Mouse (Mus musculus) brain, embryonic 14.5 days (tissue): Measurements from ENCODE around the gene Rhd. TPM values are rescaled to one million over a fixed set of nuclear protein-coding genes. Genes with fewer than 3 reads are reported as not detected.

Source experiments
- DNase-seq: peaks from one replicate; pipeline ENCODE4 v3.0.0-alpha.2; 2011; ENCODE audit warnings: low read depth
- CTCF ChIP-seq: fragments of 200-500 bp; IDR thresholded peaks from 2 replicates; pipeline ENCODE4 v1.5.1; 2012; ENCODE audit warnings: inconsistent platforms, mild to moderate bottlenecking, moderate library complexity, borderline replicate concordance; ENCODE audit not compliant: insufficient read depth, insufficient read length; ENCODE audit errors: extremely low read depth
- POLR2A ChIP-seq: fragments of 200-500 bp; IDR thresholded peaks from 2 replicates; pipeline ENCODE4 v1.6.1; 2012; ENCODE audit warnings: mild to moderate bottlenecking, inconsistent platforms, borderline replicate concordance; ENCODE audit not compliant: poor library complexity, insufficient read depth, insufficient read length, severe bottlenecking; ENCODE audit errors: extremely low read depth
- polyA plus RNA-seq: library from polyadenylated mRNA; depleted of rRNA; stranded (reverse); fragments of >200 nt; gene quantifications from 2 replicates; pipeline ENCODE4 v1.2.3, GENCODE M21; 2012

Rhd gene
- polyA plus RNA-seq, 1 experiment, result 0.57 TPM

DNA sequence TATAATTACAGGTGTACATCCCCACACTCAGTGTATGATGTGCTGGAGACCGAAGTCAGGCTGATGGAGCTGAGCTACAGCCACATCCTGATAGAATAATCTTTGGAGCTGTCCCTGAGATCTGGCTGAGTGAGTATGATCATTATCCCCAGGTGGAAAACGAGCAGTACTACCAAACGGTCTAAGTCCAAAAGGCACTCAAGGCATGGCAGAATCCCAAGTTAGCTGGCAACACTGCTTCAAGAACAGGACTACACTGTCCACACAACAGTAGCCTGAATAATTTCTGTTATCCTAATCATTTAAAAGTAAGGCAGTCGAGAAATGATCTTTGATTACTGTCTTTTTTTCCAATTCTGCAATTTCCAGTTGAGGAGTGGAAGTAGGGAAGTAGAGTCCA lies 20.8 kb upstream of the Rhd start:
- no peak for TF ChIP-seq CTCF
- no peak for TF ChIP-seq POLR2A
- DNase-seq, result no peak

DNA sequence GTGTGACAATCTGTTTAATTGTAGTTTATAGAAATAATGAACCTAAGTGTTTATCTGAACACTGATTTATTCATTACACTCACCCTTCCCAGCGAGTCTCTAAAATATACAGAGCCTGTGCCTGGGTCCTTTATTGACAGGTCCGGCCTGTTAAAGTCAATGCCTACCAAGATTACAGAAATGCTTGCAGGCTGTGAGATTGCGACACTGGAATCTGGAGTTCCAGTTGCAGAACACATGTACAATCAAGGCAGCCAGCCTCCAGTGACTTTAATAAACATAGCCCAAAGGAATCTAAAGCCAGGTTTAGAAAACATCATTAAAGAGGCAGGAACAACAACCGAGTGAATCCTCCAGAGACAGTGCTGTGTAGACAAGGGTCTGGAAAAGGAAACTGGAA lies 16.7 kb upstream of the Rhd start:
- no peak for DNase-seq
- TF ChIP-seq CTCF, result no peak
- no peak for TF ChIP-seq POLR2A

DNA sequence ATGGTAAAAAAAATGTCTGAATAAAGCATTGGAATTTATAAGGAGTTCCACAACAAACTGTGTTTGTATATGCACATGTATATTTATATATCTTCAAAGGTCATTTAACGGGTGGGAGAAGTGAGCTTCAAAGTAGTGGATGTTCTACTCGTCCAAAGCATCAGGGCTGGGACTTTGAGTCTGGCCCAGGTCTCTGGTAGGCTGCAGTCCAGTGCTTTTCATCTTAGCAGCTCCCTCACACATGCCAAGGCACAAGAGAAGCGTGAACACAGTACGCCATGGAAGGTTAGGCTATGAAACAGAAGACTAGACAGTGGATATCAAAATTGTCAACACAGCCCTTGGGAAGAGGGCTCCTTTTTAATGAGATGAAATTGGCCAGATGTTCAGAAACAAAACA lies 13.8 kb upstream of the Rhd start:
- DNase-seq, result peak; percentile 4
- TF ChIP-seq CTCF, result no peak
- no peak for TF ChIP-seq POLR2A

DNA sequence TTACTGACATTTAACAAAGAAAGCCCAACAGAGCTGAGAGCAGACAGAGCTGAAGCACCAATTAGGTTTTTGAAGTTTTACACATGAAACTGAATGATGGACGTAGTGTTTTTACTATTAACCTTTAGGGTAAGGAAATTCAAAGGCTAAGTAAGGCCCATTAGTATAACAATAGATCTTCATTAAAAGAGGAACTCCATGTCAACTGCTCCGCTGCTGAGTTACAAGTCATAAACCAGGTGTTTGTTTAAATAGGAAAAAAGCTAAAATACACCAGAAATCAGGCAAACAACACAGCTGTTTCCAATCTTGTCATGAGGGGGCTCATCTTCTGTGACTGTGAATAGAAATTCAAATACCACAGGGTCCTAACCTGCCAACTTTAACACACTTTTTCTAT lies 13.1 kb upstream of the Rhd start:
- DNase-seq, result no peak
- TF ChIP-seq CTCF, result no peak
- TF ChIP-seq POLR2A, result no peak

DNA sequence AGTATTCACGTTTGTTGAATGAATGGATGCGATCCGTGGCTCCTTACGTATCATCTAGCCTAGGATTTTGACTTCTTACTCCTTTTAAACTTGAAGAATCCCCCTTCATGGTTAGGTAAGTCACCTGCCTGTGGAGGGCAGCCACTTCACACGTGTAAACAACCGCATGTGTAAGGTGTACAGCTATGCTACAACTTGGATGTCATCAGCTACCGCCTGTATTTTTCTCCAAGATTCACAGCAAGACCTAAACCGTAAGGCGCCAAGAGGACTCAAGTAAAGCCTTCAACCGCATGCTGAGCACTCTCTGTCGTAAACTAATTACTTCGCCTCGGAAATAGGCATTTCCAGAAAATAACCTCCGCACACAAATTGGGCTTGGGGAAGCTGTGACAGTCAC lies 12.5 kb upstream of the Rhd start:
- peak; percentile 49 for DNase-seq
- TF ChIP-seq CTCF (no peak), POLR2A (no peak)

DNA sequence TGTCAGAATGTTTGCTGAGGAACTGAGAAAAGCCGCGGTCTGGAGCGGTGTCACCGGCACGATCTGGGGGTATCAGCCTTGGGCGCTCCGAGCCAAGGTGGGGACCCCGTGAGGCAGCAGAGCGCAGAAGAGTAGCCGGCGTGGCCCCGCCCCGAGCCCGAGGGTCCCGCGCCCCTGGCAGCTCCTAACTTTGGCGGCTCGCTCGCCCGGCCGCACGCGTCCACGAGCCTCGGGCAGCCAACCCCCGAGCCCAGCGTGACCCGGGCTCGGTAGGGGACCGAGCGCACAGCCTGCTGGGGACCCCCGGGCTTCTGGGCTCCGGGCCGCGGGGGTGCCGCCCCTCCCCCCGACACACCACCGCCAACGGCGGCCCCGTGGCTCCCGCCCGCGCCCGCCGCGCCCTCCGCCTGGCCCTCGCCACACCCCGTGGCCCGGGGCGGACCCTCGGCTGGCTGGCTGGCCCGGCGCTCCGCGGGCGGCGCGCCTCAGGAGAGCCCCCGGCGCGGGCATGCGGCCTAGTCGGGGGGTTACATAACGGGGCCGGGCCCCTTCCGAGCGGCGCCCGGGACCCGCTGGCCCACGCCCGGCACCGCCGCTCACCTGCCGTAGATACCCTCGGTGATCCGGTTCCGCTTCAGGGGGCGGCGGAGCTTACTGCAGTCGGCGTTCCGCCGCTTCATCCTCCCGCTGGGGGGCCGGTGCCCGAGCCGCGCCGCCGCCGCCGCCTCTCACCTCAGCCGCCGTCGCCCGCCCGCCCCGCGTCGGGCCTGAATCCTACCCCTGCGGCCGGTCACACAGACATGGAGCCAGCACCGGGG lies 11.7 kb upstream of the Rhd start:
- TF ChIP-seq CTCF (no peak), POLR2A (0 out of 2 replicates have a peak, but pooled peaks have one; percentile 40)
- DNase-seq, result peak; percentile 48

DNA sequence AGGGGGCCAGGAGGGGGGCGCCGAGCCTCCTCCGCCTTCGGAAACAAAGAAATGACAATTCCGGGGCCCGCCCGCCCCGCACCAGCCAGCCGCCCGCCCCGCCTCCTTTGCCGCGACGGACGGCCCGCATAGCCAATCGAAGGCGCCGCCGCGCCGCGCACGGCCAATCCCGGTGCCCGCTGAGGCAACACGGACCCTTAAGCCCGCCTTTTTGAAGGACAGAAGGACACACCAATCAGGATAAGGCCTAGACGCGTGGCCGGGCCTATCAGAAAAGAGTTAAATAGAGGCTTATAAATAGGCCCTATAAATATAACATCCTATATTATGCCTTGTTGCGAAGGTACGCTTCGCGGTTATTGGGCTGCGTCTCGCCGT lies 11.1 kb upstream of the Rhd start, which contains the start of gene Maco1:
Gene Maco1 (minus strand): TSS at position 87 of the 378 bp plus-strand sequence.
- DNase-seq, result peak; percentile 99
- TF ChIP-seq POLR2A (no peak; the same call in 1 of the 2 replicates), CTCF (no peak)

DNA sequence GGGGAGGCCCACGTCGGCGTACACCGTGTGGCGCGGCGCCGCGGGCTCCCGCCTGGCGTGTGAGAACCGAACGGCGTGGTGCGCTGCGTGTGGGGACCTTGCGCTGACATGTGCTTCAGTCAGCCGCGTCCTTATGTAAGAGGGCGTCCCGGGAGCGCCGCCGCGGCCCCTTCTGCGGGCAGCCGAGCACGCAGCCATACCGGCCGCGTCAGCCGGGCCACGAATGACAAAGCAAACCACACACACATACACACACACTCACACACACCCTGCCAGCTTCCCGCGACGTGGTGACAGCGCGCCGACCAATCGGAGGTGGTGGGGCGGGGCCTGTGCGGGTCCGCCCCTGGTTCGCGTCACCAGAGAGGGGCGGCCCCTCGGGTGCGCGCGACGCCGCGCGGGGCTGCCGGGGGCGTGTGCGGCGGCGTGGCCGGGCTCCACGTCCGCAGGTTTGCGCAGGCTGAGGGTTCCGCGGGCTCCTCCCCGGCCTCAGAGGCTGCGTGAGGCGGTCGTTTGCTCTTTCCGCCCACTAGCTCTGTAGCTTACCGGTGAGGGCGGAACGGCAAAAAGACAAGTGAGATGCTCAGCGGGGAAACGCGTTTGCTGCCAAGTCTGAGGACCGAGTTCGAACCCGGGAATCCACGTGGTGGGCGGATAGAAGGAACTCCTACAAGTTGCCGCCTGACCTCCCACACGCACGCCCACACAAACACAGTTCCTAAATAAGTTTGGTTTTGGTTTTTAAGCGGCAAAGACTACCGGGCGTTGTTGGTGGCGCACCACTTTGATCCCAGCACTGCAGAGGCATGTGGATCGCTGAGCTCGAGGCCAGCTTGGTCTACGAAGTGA lies 10.5 kb upstream of the Rhd start:
- DNase-seq, result peak; percentile 97
- TF ChIP-seq POLR2A (peak; percentile 65), CTCF (no peak)

DNA sequence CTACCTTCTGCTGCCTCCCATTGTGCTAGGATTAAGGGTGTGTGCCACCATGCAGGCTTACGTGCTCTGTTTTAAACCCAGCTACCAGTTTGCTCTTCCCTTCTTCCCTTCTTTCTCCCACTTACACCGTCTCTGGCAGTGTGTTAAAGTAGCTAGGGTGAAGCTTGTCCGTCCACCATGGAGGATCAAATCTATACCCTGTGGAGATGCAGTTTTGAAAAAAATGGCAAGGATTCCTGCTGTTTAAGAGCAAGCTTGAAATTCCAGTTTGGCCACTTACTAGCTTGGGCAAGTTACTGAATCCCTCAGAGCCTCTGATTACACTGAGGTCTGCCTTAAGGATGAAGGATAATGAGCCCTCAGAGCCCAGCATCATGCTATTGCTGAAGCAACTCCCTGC lies 9.0 kb upstream of the Rhd start:
- no peak for DNase-seq
- TF ChIP-seq POLR2A (no peak), CTCF (no peak)

DNA sequence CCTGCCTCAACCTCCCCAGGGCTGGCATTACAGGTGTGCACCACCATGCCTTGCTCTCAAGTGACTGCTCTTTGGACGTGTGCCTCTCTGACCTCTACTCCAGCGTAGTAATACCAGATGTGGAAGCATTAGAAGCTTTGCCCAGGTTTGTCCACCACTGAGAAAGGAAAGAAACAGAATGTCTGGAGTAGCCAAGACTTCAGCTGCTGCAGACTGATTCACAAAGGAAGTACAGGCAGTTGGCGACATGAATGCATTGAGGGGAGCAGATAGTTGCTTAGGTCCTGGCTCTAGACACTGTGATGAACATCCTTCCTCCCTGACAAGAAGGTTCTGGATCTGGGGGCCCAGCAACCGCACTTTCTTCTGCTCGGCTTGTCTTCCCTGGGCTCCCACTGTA lies 8.3 kb upstream of the Rhd start:
- DNase-seq, result no peak
- TF ChIP-seq CTCF (no peak), POLR2A (no peak)

DNA sequence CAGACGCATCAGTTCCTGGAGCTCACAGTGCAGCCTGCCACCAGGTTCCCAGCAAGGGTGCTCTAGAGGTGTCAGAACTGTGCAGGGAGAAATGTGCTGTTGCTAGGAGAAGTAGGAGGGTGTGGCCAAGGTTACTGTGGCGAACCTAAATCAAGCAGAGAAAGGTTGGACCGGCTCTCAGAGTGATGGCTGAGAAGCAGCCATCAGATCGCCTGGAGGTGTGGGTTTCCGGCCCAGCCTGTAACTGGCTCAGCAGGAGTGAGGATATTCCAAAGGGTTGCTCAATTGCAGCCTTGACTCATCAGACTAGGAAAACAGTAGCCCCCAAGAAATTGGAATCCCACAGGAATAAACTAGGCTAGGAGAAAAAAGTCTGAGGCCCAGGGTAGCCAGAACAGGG lies 7.8 kb upstream of the Rhd start:
- TF ChIP-seq POLR2A (no peak), CTCF (no peak)
- no peak for DNase-seq
